Mouse (Mus musculus): ENCODE results near the gene Vmn1r167. TPM values are rescaled to one million over a fixed set of nuclear protein-coding genes. Genes with fewer than 3 reads are reported as not detected.

Gene Vmn1r167
- polyA plus RNA-seq (2012; rRNA removed): not detected in 2 replicates

DNA sequence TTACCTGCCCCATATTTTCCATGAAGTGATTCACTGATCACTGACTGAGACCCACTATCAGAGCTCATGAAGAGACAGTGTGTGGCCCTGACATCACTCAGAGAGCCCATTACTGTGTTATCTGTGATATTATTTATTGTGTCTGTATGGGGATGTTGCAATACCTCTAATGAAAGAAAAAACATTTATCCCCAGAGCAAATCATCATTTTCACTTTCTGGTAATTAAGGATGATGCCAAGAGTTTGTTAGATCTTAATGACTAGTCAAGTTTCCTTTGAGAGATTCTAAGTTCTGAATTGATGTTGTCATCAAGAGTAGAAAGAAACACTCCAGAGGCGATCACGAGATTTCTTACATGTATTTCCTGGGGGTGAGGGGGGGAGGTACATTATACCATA lies at the start of gene Vmn1r167:
Gene Vmn1r167, minus strand, starts transcription at position 101 of the 400 bp plus-strand sequence.

DNA sequence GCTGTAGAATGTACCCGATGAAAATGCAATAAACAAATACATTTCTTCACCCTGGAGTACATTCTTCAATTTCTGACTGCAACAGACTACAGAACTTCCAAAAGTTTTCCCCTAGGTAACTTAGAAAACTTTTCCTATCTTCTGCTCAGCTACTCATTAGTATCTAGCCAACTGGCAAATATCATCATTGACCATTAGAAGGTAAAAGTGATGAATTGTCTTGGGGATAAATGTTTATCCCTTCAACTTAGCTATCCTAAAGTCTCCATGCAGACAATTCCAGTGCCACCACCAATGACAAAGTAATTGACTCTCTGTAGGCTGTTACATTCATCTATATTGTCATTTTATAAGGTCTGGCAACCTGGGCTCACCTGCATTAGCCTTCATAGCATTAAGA lies 32.4 kb upstream of the Vmn1r167 start, which contains the start of gene Vmn1r168:
Gene Vmn1r168, plus strand, starts transcription at position 301 of the 400 bp plus-strand sequence.

Other genes starting within 250 kb of the Vmn1r167 start
- not detected in 2 replicates for gene Gm6902, start 228.3 kb downstream of the Vmn1r167 start, polyA plus RNA-seq (2012; rRNA removed)
- not detected in 2 replicates for gene Nlrp4e, start 206.0 kb downstream of the Vmn1r167 start, polyA plus RNA-seq (2012; rRNA removed)
- gene Nlrp5, start 121.3 kb downstream of the Vmn1r167 start, polyA plus RNA-seq (2012; rRNA removed): 0.01 TPM in 1 of 2 replicates, not detected in the other
- gene Vmn1r168, start 32.5 kb upstream of the Vmn1r167 start, polyA plus RNA-seq (2012; rRNA removed): not detected in 2 replicates
- gene Vmn1r169, start 68.3 kb upstream of the Vmn1r167 start, polyA plus RNA-seq (2012; rRNA removed): not detected in 2 replicates
- not detected in 2 replicates for gene Vmn1r170, start 99.0 kb upstream of the Vmn1r167 start, polyA plus RNA-seq (2012; rRNA removed)
- not detected in 2 replicates for gene Vmn1r171, start 123.5 kb upstream of the Vmn1r167 start, polyA plus RNA-seq (2012; rRNA removed)
- not detected in 2 replicates for gene Vmn1r172, start 151.1 kb upstream of the Vmn1r167 start, polyA plus RNA-seq (2012; rRNA removed)
- not detected in 2 replicates for gene Vmn1r173, start 193.5 kb upstream of the Vmn1r167 start, polyA plus RNA-seq (2012; rRNA removed)
- not detected in 2 replicates for gene Vmn1r174, start 245.1 kb upstream of the Vmn1r167 start, polyA plus RNA-seq (2012; rRNA removed)

Data from central nervous system, embryonic 18 days (tissue).